Mouse (Mus musculus) intestine, embryonic 14.5 days (tissue): ENCODE data around the gene Prr5l. TPM values are rescaled to one million over a fixed set of nuclear protein-coding genes. Genes with fewer than 3 reads are reported as not detected.
A peak's percentile ranks its signal among the peaks of the same experiment; 100 is the strongest.

Source experiments
- ATAC-seq: fragments of 200-750 bp; cut with Nextera tagmentation; replicated peaks from 2 replicates; pipeline ENCODE4 v1.8.0; 2017; ENCODE audit warnings: low read depth, moderate number of reproducible peaks, moderate TSS enrichment, moderate library complexity; ENCODE audit not compliant: low FRiP score, low TSS enrichment
- DNase-seq: peaks from one replicate; pipeline ENCODE4 v3.0.0-alpha.2; 2018; ENCODE audit warnings: low spot score
- H3K27ac ChIP-seq: fragments of 300-500 bp; sonication (generic); 2 replicates; pipeline ENCODE4 v1.5.1; 2014; ENCODE audit warnings: low read depth, mild to moderate bottlenecking, control low read depth
- H3K27me3 ChIP-seq: fragments of 300-500 bp; sonication (generic); replicated peaks from 2 replicates; pipeline ENCODE4 v1.6.1; 2014; ENCODE audit warnings: low read length, control low read depth; ENCODE audit not compliant: control insufficient read depth, insufficient read depth
- H3K36me3 ChIP-seq: fragments of 300-500 bp; sonication (generic); 2 replicates; pipeline ENCODE4 v1.6.1; 2014; ENCODE audit warnings: low read length, control low read depth; ENCODE audit not compliant: control insufficient read depth, insufficient read depth
- H3K4me1 ChIP-seq: fragments of 300-500 bp; sonication (generic); replicated peaks from 2 replicates; pipeline ENCODE4 v1.6.1; 2014; ENCODE audit warnings: low read length, control low read depth, mixed read lengths; ENCODE audit not compliant: control insufficient read depth, insufficient read depth
- H3K4me2 ChIP-seq: fragments of 300-500 bp; sonication (generic); 2 replicates; pipeline ENCODE4 v1.6.1; 2014; ENCODE audit warnings: low read length
- H3K4me3 ChIP-seq: fragments of 300-500 bp; sonication (generic); 2 replicates; pipeline ENCODE4 v1.5.1; 2014; ENCODE audit warnings: low read depth, low read length, control low read depth, mixed read lengths
- H3K9ac ChIP-seq: fragments of 300-500 bp; sonication (generic); 2 replicates; pipeline ENCODE4 v1.6.1; 2014; ENCODE audit warnings: mild to moderate bottlenecking, low read length
- H3K9me3 ChIP-seq: fragments of 300-500 bp; sonication (generic); 2 replicates; pipeline ENCODE4 v1.6.1; 2016; ENCODE audit warnings: low read length, control low read depth; ENCODE audit not compliant: control insufficient read depth
- WGBS: fragments of 180-500 bp; shearing (Covaris S2); extraction: QIAGEN DNeasy Blood & Tissue Kit; methylation state at CpG from one replicate; pipeline ENCODE4 v1.1.7; 2014; 5-methylcytosine and 5-hydroxymethylcytosine counted together
- polyA plus RNA-seq: library from polyadenylated mRNA; unstranded; fragments of >200 nt; fragmentation: Nextera tagmentation; extraction: Ambion mirVana; gene quantifications from 2 replicates; pipeline ENCODE4 v1.2.1, GENCODE M21; 2014

The Prr5l gene
- polyA plus RNA-seq, 1 experiment from 2014 or later = 11.3 TPM

DNA sequence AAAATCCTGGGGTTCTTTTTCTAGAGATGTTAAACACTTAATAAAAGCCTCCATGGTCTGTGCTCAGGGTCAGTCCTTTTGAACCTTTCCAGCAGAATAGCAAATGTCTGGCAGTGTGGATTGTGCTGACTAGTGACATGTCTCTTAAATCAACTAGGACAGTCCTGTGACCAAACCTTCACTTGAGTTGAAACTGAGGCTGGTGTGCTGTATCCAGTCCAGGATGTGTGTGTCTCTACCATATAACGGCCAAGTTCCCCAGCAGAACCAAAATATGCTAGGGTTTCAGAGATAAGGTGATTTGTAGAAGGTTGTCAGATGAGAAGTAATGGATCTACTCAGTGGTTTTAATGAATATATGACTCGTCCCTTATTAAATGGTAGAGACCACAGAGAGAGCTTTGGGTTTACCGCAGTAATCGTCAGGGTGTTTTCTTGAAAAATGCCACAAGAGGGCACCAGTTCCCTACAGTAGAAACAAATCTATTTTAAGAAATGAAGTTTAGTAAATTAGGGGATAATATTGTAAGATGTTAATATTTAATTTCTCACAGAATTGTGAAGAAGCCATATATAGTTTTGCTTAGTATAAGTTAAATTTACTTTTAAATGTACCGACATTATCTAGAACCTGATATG is 189.1 kb downstream of the Prr5l start:
- no peak for ATAC-seq
- H3K36me3 ChIP-seq = peaks cover 73% of the 10 kb centered on the region
- H3K4me2 ChIP-seq = no peak overlapping the region
- WGBS = 64% methylated on average over 5 of the region's 5 CpGs
- no peak overlapping the region for H3K9ac ChIP-seq
- H3K4me3 ChIP-seq = no peak overlapping the region
- H3K4me1 ChIP-seq = no peaks in the 10 kb centered on the region
- no peaks in the 10 kb centered on the region for H3K27me3 ChIP-seq
- no peaks in the 10 kb centered on the region for H3K9me3 ChIP-seq
- no peak overlapping the region for H3K27ac ChIP-seq
- DNase-seq = no peak

DNA sequence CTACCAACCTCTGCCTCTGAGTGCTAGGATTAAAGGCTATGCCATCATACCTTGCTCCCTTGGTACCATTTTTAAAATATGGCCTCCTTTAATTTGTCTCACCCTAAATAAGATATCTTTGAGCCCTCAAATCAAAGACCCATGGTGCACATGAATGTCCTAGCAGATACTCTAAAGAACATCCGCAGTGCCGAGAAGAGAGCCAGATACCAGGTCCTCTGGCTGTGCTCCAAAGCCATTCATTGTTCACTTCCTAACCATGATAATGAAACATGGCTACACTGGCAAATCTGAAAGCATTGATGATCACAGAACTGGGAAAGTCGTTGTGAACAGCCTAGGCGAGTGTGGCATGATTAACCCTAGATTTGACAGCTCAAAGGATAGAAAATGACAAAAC is 189.8 kb downstream of the Prr5l start:
- H3K4me1 ChIP-seq = no peaks in the 10 kb centered on the region
- no peaks in the 10 kb centered on the region for H3K9me3 ChIP-seq
- no peaks in the 10 kb centered on the region for H3K27me3 ChIP-seq
- WGBS = 60% methylated on average over 4 of the region's 4 CpGs
- no peak for DNase-seq
- no peak overlapping the region for H3K4me3 ChIP-seq
- no peak overlapping the region for H3K27ac ChIP-seq
- H3K9ac ChIP-seq = no peak overlapping the region
- ATAC-seq = no peak
- peaks cover 72% of the 10 kb centered on the region for H3K36me3 ChIP-seq
- no peak overlapping the region for H3K4me2 ChIP-seq

DNA sequence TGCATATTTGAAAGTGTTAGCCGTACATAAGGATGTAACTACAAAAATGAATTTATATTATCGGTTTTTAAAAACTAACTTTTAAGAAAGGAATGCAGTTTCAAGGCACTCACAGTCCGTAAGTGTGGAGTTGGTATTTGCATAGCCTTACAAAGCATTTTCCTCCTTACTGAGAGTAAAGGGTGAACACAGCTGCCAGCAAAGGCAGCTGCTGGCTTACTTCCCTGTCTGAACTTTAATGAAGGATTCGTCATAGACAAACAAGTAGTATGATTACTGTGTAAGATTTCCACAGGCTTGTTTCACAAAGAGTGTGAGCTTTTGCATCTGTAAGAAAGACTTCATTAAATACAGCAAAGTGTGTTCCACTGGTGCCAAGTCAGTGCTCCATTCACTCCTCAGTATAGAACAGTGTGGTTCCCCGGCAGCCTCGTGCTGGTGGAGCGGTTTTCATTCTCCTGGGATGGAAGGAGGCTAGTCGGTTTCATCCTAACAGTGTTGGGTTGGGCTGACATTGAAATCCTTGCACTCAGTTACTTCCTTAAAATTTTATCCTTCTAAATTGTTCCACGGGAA is 192.5 kb downstream of the Prr5l start:
- Histone ChIP-seq H3K4me1 (no peaks in the 10 kb centered on the region), H3K27ac (no peak overlapping the region), H3K4me2 (no peak overlapping the region), H3K9ac (no peak overlapping the region), H3K4me3 (no peak overlapping the region), H3K9me3 (no peaks in the 10 kb centered on the region), H3K27me3 (no peaks in the 10 kb centered on the region), H3K36me3 (peaks cover 73% of the 10 kb centered on the region)
- DNase-seq (no peak), ATAC-seq (no peak)
- 91% methylated on average over 9 of the region's 9 CpGs for WGBS

DNA sequence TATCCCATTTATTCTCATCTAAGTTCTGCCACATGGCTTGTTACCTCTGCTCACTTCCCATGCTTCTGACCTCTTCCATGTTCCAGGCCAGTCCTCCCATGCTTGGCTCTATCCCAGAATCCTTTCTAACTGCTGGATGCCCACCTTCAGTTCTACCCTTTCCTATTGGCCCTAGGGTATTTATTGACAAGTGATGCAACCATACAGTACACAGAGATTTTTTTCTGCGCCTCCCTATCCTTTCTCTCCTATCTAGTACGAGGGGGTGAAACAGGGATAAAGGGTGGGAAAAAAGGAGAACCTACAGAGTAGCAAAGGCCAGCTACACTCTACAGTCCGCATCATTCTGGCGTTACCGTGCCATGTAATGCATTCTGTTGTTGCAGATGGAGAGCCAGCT is 194.8 kb downstream of the Prr5l start:
- no peaks in the 10 kb centered on the region for H3K9me3 ChIP-seq
- no peak overlapping the region for H3K4me2 ChIP-seq
- no peaks in the 10 kb centered on the region for H3K27me3 ChIP-seq
- H3K27ac ChIP-seq = no peak overlapping the region
- no peak for ATAC-seq
- 94% methylated on average over 5 of the region's 5 CpGs for WGBS
- H3K4me3 ChIP-seq = no peak overlapping the region
- H3K4me1 ChIP-seq = no peaks in the 10 kb centered on the region
- peaks cover 71% of the 10 kb centered on the region for H3K36me3 ChIP-seq
- H3K9ac ChIP-seq = no peak overlapping the region
- DNase-seq = no peak

DNA sequence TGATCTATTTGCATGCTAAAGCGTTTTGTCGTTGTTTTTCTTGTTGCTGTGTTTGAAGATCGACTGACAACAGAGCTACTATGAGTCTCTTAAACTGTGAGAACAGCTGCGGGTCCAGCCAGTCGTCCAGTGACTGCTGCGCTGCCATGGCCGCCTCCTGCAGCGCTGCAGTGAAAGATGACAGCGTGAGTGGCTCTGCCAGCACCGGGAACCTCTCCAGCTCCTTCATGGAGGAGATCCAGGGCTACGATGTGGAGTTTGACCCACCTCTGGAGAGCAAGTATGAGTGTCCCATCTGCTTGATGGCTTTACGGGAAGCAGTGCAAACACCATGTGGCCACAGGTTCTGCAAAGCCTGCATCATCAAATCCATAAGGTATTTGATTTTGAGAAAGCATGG is 198.4 kb downstream of the Prr5l start:
- Histone ChIP-seq H3K9ac (no peak overlapping the region), H3K27me3 (no peaks in the 10 kb centered on the region), H3K4me2 (no peak overlapping the region), H3K27ac (no peak overlapping the region), H3K9me3 (no peaks in the 10 kb centered on the region), H3K36me3 (peaks cover 47% of the 10 kb centered on the region), H3K4me1 (peaks cover 3% of the 10 kb centered on the region; the same call in 1 of the 2 replicates), H3K4me3 (no peak overlapping the region)
- no peak for DNase-seq
- ATAC-seq = no peak
- 91% methylated on average over 12 of the region's 12 CpGs for WGBS

DNA sequence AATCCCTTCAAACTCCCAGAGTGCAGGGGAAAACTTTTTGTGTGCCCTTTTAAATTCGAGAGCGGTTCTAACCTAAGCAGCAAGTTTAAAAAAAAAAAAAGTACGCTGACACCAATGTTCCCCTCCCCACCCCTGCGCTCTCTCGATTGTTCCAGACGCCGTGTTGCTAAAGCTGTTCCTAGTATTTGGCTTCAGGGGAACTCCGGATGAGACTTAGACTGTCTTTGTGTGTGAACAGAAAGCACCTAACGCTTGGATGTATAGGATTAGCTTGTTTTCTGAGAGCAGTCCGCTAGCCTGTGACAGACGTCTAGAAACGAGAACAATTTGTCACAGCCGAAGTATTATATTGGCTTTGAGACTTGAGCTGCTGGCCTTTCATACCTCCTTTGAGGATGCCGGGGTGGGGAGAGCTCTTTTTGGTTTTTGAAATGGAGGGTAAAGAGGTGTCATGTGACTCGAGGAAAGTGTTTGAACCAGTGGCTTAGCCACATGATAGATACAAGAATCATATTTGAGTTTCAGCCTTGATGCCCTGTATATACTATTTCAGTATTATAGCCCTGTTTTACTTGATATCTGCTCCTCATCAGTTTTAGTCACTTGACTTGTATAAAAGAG is 203.6 kb downstream of the Prr5l start:
- H3K36me3 ChIP-seq = 0 out of 2 replicates have a peak, but pooled peaks cover 5% of the 10 kb centered on the region
- ATAC-seq = no peak
- DNase-seq = peak; percentile 56
- H3K4me2 ChIP-seq = peak overlapping the region; percentile 66
- peak overlapping the region; percentile 99 for H3K4me3 ChIP-seq
- peaks cover 4% of the 10 kb centered on the region; the same call in 1 of the 2 replicates for H3K4me1 ChIP-seq
- no peak overlapping the region for H3K27ac ChIP-seq
- H3K27me3 ChIP-seq = no peaks in the 10 kb centered on the region
- H3K9ac ChIP-seq = peak overlapping the region; percentile 96
- WGBS = 7% methylated on average over 15 of the region's 15 CpGs
- H3K9me3 ChIP-seq = no peaks in the 10 kb centered on the region

DNA sequence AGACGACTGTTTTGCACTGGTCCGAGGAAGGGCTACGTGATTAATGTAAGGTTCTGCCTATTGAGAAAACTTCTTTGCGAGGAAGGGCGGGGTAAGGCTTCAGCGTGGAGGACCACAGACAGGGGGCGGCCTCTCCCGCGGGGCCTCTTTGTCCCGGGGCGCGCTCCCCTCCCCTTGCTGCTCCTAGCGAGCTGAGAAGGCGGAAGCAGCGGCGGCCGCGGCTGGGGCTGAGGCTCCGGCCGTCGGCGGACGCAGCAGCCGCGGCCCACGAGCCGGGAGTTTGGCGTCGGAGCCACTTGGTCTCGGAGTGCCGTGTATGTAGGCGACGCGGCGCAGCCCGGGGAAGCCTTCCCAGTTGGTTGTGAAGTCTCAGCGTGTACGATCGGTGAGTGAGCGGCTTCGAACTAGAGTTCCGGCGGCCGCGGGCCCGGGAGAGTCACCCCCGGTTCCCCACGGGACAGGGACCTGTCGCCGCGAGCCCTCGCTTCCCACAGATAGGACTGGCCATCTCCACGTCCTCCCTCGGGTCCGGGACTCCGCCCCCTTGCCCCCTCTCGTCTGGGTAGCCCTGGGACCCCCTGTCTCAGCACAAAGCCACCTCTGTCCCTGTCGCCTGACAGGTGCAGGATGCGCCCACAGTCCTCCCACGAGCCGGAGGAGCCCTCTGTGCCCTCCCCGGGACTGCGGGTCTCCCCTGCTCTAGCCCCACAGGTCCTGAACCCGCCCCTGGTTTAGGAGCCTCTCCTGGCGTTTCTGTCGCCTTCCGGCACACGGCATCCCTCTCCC is 204.4 kb downstream of the Prr5l start, which contains the start of gene Traf6:
TSS of gene Traf6 (plus strand) at position 194 of the 786 bp plus-strand sequence.
- under 1% methylated on average over 67 of the region's 68 CpGs for WGBS
- H3K4me1 ChIP-seq = peaks cover 4% of the 10 kb centered on the region; the same call in 1 of the 2 replicates
- H3K4me3 ChIP-seq = peak within 1 kb of the TSS; percentile 99
- H3K27me3 ChIP-seq = no peaks in the 10 kb centered on the region
- H3K36me3 ChIP-seq = 0 out of 2 replicates have a peak, but pooled peaks cover 5% of the 10 kb centered on the region
- ATAC-seq (peak; percentile 93), DNase-seq (peak; percentile 94)
- H3K4me2 ChIP-seq = peak within 1 kb of the TSS; percentile 66
- no peaks in the 10 kb centered on the region for H3K9me3 ChIP-seq
- H3K27ac ChIP-seq = 0 out of 2 replicates have a peak within 1 kb of the TSS, but pooled peaks have one; percentile 43
- H3K9ac ChIP-seq = peak within 1 kb of the TSS; percentile 96

DNA sequence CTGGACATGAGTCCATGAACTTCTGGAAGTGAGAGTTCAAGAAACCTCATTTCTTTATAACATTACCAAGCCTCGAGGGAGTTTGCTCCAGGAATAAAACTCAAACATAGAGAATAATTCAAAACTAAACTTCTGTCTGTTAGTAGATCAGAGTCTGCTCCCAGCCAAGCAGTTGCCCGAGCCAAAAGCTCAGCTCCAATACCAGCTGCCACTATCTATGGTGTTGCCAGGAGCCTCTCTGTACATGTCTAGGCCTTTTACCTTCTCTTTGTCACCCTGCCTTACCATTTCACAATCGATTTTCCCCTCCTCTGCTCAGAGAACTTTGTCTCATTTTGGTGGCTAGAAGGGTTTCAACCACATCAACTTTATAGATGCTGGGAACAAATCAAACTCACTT is 209.3 kb downstream of the Prr5l start:
- no peaks in the 10 kb centered on the region for H3K4me1 ChIP-seq
- no peak overlapping the region for H3K9ac ChIP-seq
- DNase-seq (no peak), ATAC-seq (no peak)
- H3K27ac ChIP-seq = no peak overlapping the region
- H3K4me2 ChIP-seq = no peak overlapping the region
- no peak overlapping the region for H3K4me3 ChIP-seq
- H3K27me3 ChIP-seq = no peaks in the 10 kb centered on the region
- 72% methylated on average over 3 of the region's 3 CpGs for WGBS
- H3K9me3 ChIP-seq = no peaks in the 10 kb centered on the region
- no peaks in the 10 kb centered on the region for H3K36me3 ChIP-seq
